Mouse (Mus musculus) hindbrain, embryonic 15.5 days (tissue): ENCODE data around the gene Ccdc77. TPM values are rescaled to one million over a fixed set of nuclear protein-coding genes. Genes with fewer than 3 reads are reported as not detected.

Experiments used
- ATAC-seq: fragments of 200-750 bp; cut with Nextera tagmentation; 2 replicates; pipeline ENCODE4 v1.8.0; 2017; ENCODE audit warnings: low read depth, moderate number of reproducible peaks, moderate TSS enrichment; ENCODE audit not compliant: low FRiP score
- H3K27ac ChIP-seq: fragments of 300-500 bp; sonication (generic); replicated peaks from 2 replicates; pipeline ENCODE4 v1.5.1; 2015; ENCODE audit warnings: mild to moderate bottlenecking, inconsistent platforms
- H3K27me3 ChIP-seq: fragments of 300-500 bp; sonication (generic); 2 replicates; pipeline ENCODE4 v1.6.1; 2015; ENCODE audit warnings: control low read depth, inconsistent platforms
- H3K36me3 ChIP-seq: fragments of 300-500 bp; sonication (generic); 2 replicates; pipeline ENCODE4 v1.6.1; 2015; ENCODE audit warnings: control low read depth, inconsistent platforms
- H3K4me1 ChIP-seq: fragments of 300-500 bp; sonication (generic); replicated peaks from 2 replicates; pipeline ENCODE4 v1.6.1; 2015; ENCODE audit warnings: control low read depth, inconsistent platforms
- H3K4me2 ChIP-seq: fragments of 300-500 bp; sonication (generic); 2 replicates; pipeline ENCODE4 v1.6.1; 2015; ENCODE audit warnings: moderate library complexity, mild to moderate bottlenecking, inconsistent platforms
- H3K4me3 ChIP-seq: fragments of 300-500 bp; sonication (generic); 2 replicates; pipeline ENCODE4 v1.5.1; 2015; ENCODE audit warnings: mild to moderate bottlenecking, inconsistent platforms
- H3K9ac ChIP-seq: fragments of 300-500 bp; sonication (generic); 2 replicates; pipeline ENCODE4 v1.6.1; 2015; ENCODE audit warnings: inconsistent platforms
- H3K9me3 ChIP-seq: fragments of 300-500 bp; sonication (generic); 2 replicates; pipeline ENCODE4 v1.6.1; 2016; ENCODE audit warnings: control low read depth, inconsistent platforms
- WGBS: fragments of 180-500 bp; shearing (Covaris S2); methylation state at CpG from one replicate; pipeline ENCODE4 v1.1.7; 2015; 5-methylcytosine and 5-hydroxymethylcytosine counted together
- polyA plus RNA-seq: library from polyadenylated mRNA; unstranded; fragments of >200 nt; fragmentation: Nextera tagmentation; extraction: Ambion mirVana; gene quantifications from 2 replicates; pipeline ENCODE4 v1.2.1, GENCODE M21; 2015

Ccdc77 gene
- polyA plus RNA-seq, 1 experiment from 2014 or later: 11.5 TPM

DNA sequence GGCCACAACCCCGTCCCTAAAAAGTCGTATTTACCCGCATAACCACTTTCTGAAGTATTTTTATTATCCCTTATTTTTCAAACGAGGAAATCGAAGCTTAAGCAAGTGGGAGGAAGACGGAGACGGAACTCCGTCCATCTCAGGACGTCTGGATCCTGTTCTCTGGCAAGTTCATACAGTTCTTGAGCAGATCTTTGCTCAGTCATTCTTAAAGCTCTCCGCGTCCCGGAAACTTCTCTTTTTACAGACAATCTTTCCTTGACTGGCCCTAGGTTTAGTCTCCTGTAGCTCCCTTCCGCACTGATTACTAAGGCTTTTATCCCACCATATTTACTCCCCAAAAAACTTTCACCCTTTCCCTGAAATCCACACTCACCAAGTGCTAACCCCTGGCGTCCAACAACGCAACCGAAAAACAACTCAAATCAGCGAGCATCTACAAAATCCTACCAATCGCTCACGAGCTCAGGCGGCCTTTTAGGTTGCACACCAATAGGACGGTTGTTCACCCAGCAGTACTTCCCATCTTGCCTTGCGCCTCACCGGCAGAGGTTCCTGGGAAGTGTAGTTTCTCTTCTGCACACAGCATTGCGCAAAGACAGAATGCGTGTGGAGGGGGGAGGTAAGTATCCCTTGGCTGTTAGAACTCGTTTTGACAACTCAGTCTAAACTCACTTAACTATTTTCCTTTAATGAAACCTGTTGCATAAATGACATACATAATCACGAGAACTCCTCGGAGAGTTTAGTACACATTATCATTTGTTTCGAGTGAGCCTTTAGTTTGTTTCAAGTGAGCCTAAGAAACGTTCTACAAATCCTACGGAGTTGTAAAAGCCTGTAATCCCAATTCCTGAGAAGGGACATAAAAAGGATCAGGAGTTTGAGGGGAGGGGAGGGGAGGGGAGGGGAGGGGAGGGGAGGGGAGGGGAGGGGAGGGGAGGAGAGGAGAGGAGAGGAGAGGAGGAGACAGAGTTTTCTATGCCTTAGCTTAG is 6.9 kb downstream of the Ccdc77 start:
- H3K4me3 ChIP-seq: peak overlapping the region; percentile 52
- peak overlapping the region; percentile 41; the same call in 1 of the 2 replicates for H3K27ac ChIP-seq
- WGBS: 1% methylated on average over 31 of the region's 31 CpGs

DNA sequence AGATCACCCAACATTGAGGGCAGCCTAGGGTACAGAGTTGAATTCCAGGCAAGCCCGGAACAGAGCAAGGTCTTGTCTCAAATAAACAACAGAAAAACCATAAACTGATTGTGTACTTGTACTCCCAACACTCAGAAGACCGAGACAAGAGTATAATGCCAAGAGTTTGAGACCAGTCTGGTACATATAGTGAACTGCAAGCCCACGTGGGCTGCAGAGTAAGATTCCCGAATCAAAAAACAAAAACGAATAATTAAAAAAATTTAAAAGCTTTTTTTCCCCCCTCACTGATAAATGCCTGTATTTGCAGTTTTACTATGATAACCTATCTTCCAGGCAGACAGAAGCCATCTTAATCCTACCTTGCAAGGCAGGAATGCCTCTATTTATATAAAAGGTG is 7.7 kb downstream of the Ccdc77 start:
- Histone ChIP-seq H3K9me3 (no peaks in the 10 kb centered on the region), H3K4me2 (peak overlapping the region; percentile 75), H3K9ac (peak overlapping the region; percentile 28), H3K4me3 (peak overlapping the region; percentile 52), H3K4me1 (peaks cover 9% of the 10 kb centered on the region), H3K27ac (peak overlapping the region; percentile 41; the same call in 1 of the 2 replicates), H3K36me3 (no peaks in the 10 kb centered on the region), H3K27me3 (no peaks in the 10 kb centered on the region)
- ATAC-seq: no peak
- 46% methylated on average over 5 of the region's 5 CpGs for WGBS

More for the DNA sequence above, 6.9 kb downstream of the Ccdc77 start:
- Histone ChIP-seq H3K9ac (peak overlapping the region; percentile 28), H3K4me1 (peaks cover 9% of the 10 kb centered on the region), H3K4me2 (peak overlapping the region; percentile 75), H3K36me3 (no peaks in the 10 kb centered on the region), H3K27me3 (no peaks in the 10 kb centered on the region), H3K9me3 (no peaks in the 10 kb centered on the region)
- peak; percentile 98 for ATAC-seq

- Histone ChIP-seq H3K9me3 (no peaks in the 10 kb centered on the region), H3K36me3 (peaks cover 25% of the 10 kb centered on the region), H3K27me3 (no peaks in the 10 kb centered on the region), H3K27ac (no peak overlapping the region), H3K4me2 (no peak overlapping the region), H3K4me3 (no peak overlapping the region), H3K9ac (no peak overlapping the region), H3K4me1 (no peaks in the 10 kb centered on the region)
- ATAC-seq: no peak
- WGBS: 93% methylated on average over 3 of the region's 3 CpGs
Observed at GRCm38 (mm10) chr6:120349018-120349417, 15.2 kb downstream of the Ccdc77 start.

- no peaks in the 10 kb centered on the region for H3K27me3 ChIP-seq
- peaks cover 39% of the 10 kb centered on the region for H3K36me3 ChIP-seq
- H3K4me2 ChIP-seq: no peak overlapping the region
- no peaks in the 10 kb centered on the region for H3K4me1 ChIP-seq
- ATAC-seq: no peak
- no peak overlapping the region for H3K4me3 ChIP-seq
- no peak overlapping the region for H3K9ac ChIP-seq
- H3K9me3 ChIP-seq: no peaks in the 10 kb centered on the region
- no peak overlapping the region for H3K27ac ChIP-seq
- 30% methylated on average over 1 of the region's 1 CpGs for WGBS
Observed at GRCm38 (mm10) chr6:120343992-120344391, 20.2 kb downstream of the Ccdc77 start.

DNA sequence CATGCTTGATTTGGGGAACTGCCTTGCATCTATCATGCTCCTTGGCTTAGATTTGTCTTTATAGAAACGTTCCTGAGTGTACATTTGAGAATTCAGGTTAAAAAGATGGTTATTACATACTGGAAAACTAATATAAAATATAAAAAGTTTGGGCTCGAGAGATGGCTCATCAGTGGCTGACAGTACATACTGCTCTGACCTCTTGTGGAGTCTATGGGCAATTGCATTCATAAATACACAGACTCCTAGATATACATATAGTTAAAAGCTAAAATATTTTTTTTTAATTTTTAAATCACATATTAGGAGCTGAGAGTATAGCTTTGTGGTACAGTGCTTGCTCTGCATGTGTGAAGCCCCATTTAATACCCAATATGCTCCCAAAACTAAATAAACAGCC is 31.8 kb downstream of the Ccdc77 start:
- H3K36me3 ChIP-seq: peaks cover 34% of the 10 kb centered on the region
- no peak for ATAC-seq
- H3K4me2 ChIP-seq: no peak overlapping the region
- H3K27ac ChIP-seq: no peak overlapping the region
- no peaks in the 10 kb centered on the region for H3K4me1 ChIP-seq
- no peak overlapping the region for H3K9ac ChIP-seq
- H3K9me3 ChIP-seq: no peaks in the 10 kb centered on the region
- no peak overlapping the region for H3K4me3 ChIP-seq
- 86% methylated on average over 2 of the region's 2 CpGs for WGBS
- no peaks in the 10 kb centered on the region for H3K27me3 ChIP-seq

- H3K9ac ChIP-seq: no peak overlapping the region
- ATAC-seq: peak; percentile 68; the same call in 1 of the 2 replicates
- H3K4me3 ChIP-seq: no peak overlapping the region
- H3K4me1 ChIP-seq: no peaks in the 10 kb centered on the region
- WGBS: 33% methylated on average over 6 of the region's 6 CpGs
- 0 out of 2 replicates have a peak, but pooled peaks cover 10% of the 10 kb centered on the region for H3K36me3 ChIP-seq
- no peaks in the 10 kb centered on the region for H3K27me3 ChIP-seq
- no peak overlapping the region for H3K27ac ChIP-seq
- no peaks in the 10 kb centered on the region for H3K9me3 ChIP-seq
- H3K4me2 ChIP-seq: no peak overlapping the region
Observed at GRCm38 (mm10) chr6:120324295-120324927, 39.8 kb downstream of the Ccdc77 start.

GRCm38 (mm10) chr6:120320369-120320768 is 43.8 kb downstream of the Ccdc77 start:
- no peak overlapping the region for H3K9ac ChIP-seq
- H3K4me2 ChIP-seq: no peak overlapping the region
- no peaks in the 10 kb centered on the region for H3K4me1 ChIP-seq
- WGBS: 72% methylated on average over 2 of the region's 2 CpGs
- H3K27me3 ChIP-seq: no peaks in the 10 kb centered on the region
- H3K4me3 ChIP-seq: no peak overlapping the region
- no peak overlapping the region for H3K27ac ChIP-seq
- no peak for ATAC-seq
- H3K36me3 ChIP-seq: no peaks in the 10 kb centered on the region
- H3K9me3 ChIP-seq: no peaks in the 10 kb centered on the region

- 92% methylated on average over 9 of the region's 9 CpGs for WGBS
- no peak overlapping the region for H3K4me3 ChIP-seq
- no peak overlapping the region for H3K27ac ChIP-seq
- no peaks in the 10 kb centered on the region for H3K27me3 ChIP-seq
- no peaks in the 10 kb centered on the region for H3K4me1 ChIP-seq
- no peak overlapping the region for H3K4me2 ChIP-seq
- H3K36me3 ChIP-seq: no peaks in the 10 kb centered on the region
- ATAC-seq: no peak
- H3K9me3 ChIP-seq: no peaks in the 10 kb centered on the region
- no peak overlapping the region for H3K9ac ChIP-seq
Observed at GRCm38 (mm10) chr6:120319129-120319528, 45.0 kb downstream of the Ccdc77 start.

- H3K9ac ChIP-seq: no peak overlapping the region
- ATAC-seq: no peak
- H3K4me2 ChIP-seq: no peak overlapping the region
- H3K4me3 ChIP-seq: no peak overlapping the region
- no peak overlapping the region for H3K27ac ChIP-seq
- no peaks in the 10 kb centered on the region for H3K36me3 ChIP-seq
- H3K4me1 ChIP-seq: no peaks in the 10 kb centered on the region
- H3K9me3 ChIP-seq: no peaks in the 10 kb centered on the region
- WGBS: 73% methylated on average over 11 of the region's 11 CpGs
- no peaks in the 10 kb centered on the region for H3K27me3 ChIP-seq
Observed at GRCm38 (mm10) chr6:120318303-120318940, 45.8 kb downstream of the Ccdc77 start.

DNA sequence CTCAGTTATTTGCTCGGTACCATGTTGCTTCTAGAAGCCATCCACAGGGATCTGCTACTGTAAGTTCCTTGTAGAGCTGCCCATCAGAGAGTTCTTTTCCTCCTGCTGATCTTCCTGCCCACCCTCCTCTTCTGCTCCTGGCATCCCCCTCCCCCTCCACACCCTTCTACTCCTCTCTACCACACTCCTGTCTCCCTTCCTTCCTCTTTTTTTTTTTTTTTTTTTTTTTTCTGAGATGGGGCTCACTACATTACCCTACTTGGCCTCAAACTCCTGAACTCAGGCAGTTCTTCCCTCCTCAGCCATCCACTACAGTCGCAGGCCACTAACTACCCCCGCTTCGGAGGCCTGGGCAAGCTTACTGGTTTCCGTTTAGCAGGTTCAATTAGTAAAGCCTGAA is 51.7 kb downstream of the Ccdc77 start:
- Histone ChIP-seq H3K27ac (no peak overlapping the region), H3K4me1 (no peaks in the 10 kb centered on the region), H3K4me2 (no peak overlapping the region), H3K9me3 (no peaks in the 10 kb centered on the region), H3K27me3 (no peaks in the 10 kb centered on the region), H3K9ac (no peak overlapping the region), H3K4me3 (no peak overlapping the region), H3K36me3 (no peaks in the 10 kb centered on the region)
- no peak for ATAC-seq
- 82% methylated on average over 5 of the region's 5 CpGs for WGBS

DNA sequence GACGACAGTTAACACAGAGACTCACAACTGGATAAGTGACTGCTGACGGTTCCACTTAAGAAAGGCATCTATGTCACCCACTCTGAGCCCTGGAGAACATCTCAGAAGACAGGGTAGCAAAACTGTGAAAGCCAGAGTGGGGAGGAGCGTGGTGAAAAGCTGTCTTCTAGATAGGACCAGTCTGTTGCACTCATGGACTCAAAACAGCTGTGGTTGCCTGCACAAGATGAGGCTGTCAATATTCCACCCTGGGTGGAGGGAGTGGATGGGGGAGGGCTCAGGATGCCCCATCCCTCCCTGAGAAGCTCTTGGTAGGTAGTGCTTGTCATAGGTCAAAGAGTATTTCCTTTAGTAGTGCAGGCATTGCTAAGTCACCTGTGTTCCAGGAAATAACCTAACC is 54.4 kb downstream of the Ccdc77 start:
- no peaks in the 10 kb centered on the region for H3K36me3 ChIP-seq
- H3K9ac ChIP-seq: no peak overlapping the region
- no peak overlapping the region for H3K27ac ChIP-seq
- ATAC-seq: no peak
- no peak overlapping the region for H3K4me3 ChIP-seq
- no peaks in the 10 kb centered on the region for H3K4me1 ChIP-seq
- no peak overlapping the region for H3K4me2 ChIP-seq
- 57% methylated on average over 3 of the region's 3 CpGs for WGBS
- no peaks in the 10 kb centered on the region for H3K27me3 ChIP-seq
- no peaks in the 10 kb centered on the region for H3K9me3 ChIP-seq

GRCm38 (mm10) chr6:120309338-120309737 is 54.8 kb downstream of the Ccdc77 start:
- Histone ChIP-seq H3K9me3 (no peaks in the 10 kb centered on the region), H3K4me1 (no peaks in the 10 kb centered on the region), H3K4me2 (no peak overlapping the region), H3K4me3 (no peak overlapping the region), H3K9ac (no peak overlapping the region), H3K27ac (no peak overlapping the region), H3K36me3 (no peaks in the 10 kb centered on the region), H3K27me3 (no peaks in the 10 kb centered on the region)
- 70% methylated on average over 9 of the region's 9 CpGs for WGBS
- ATAC-seq: no peak
